Comparison of ENCODE assay signal across 6 mouse cellular contexts in genomic region chr8:101996761-101997160, GRCm38 (mm10).
A peak's percentile ranks its signal among the peaks of the same experiment; 100 is the strongest.
DNase-seq lines count a peak whose midpoint lies in the region; ATAC-seq lines count a peak whose summit lies in the region.
"Not testable (repeated sequence)": the region's sequence is repeated elsewhere in the genome, so short reads cannot be mapped to it uniquely, and the experiment has no call there.

No protein-coding gene starts in this region.

- not testable (repeated sequence) for H3K4me1 ChIP-seq in ES-E14 (ENCODE audit: control insufficient read depth in 2 of 2, insufficient read depth in 2 of 2, low read length in 2 of 2, poor library complexity in 1 of 2); midbrain, embryonic 11.5 days (ENCODE audit: control insufficient read depth, insufficient read depth, low read length)

- in situ Hi-C loops in ES-E14 (cut with MboI; ENCODE audit: low sequenced_read_pairs in 2 of 2, unreplicated experiment in 2 of 2), result not testable (repeated sequence)

- not testable (repeated sequence) for H3K4me2 ChIP-seq in midbrain, embryonic 11.5 days

- not testable (repeated sequence) for H3K36me3 ChIP-seq in ES-E14 (ENCODE audit: control insufficient read depth, insufficient read depth, low read length, poor library complexity, severe bottlenecking); midbrain, embryonic 11.5 days (ENCODE audit: control insufficient read depth, insufficient read depth, low read length)

- H3K9me3 ChIP-seq in ES-E14 (ENCODE audit: control insufficient read depth, insufficient read depth, low read depth, low read length); midbrain, embryonic 11.5 days (ENCODE audit: control insufficient read depth, low read length): not testable (repeated sequence)

- DNase-seq in ES-CJ7 (ENCODE audit: low read depth, low spot score) (peak; percentile 88), ES-E14 (ENCODE audit: low read depth, low spot score) (peak; percentile 35), R1 (ENCODE audit: low read depth, low spot score) (peak; percentile 90), WW6 (ENCODE audit: low read depth, low spot score) (peak; percentile 20), ZHBTc4 (ENCODE audit: low read depth, low spot score) (peak; percentile 85)
- peak; percentile 10 for DNase-seq in midbrain, embryonic 11.5 days (ENCODE audit: low spot score, missing footprints)

- H3K9ac ChIP-seq in ES-E14 (ENCODE audit: insufficient read depth, low read depth, low read length, poor library complexity, severe bottlenecking); midbrain, embryonic 11.5 days (ENCODE audit: low read length): not testable (repeated sequence)

- WGBS in midbrain, embryonic 11.5 days, result 60% methylated on average over 2 of the region's 2 CpGs

- H3K27ac ChIP-seq in ES-E14 (ENCODE audit: insufficient read depth, low read depth, low read length, poor library complexity, severe bottlenecking); midbrain, embryonic 11.5 days (ENCODE audit: low read depth, low read length): not testable (repeated sequence)

- H3K27me3 ChIP-seq in midbrain, embryonic 11.5 days (ENCODE audit: control insufficient read depth, insufficient read depth, low read length), result not testable (repeated sequence)

- H3K4me3 ChIP-seq in ES-E14 (ENCODE audit: insufficient read depth in 1 of 2, low read depth in 1 of 2, low read length in 2 of 2, poor library complexity in 1 of 2, severe bottlenecking in 1 of 2); midbrain, embryonic 11.5 days (ENCODE audit: low read depth, low read length): not testable (repeated sequence)

- not testable (repeated sequence) for ATAC-seq in midbrain, embryonic 11.5 days (ENCODE audit: low FRiP score)

Comparison
In these comparisons a context has a peak if more than half of its experiments do, and no peak if none do; other contexts are left out.
1. DNase-seq: peak in every context shown above with its lines; median percentile 90 in R1; 88 in ES-CJ7; 85 in ZHBTc4; 35 in ES-E14; 20 in WW6; 10 in midbrain, embryonic 11.5 days.